Mouse (Mus musculus) forebrain, embryonic 16.5 days (tissue): Measurements from ENCODE around the gene Kdm2b. TPM values are rescaled to one million over a fixed set of nuclear protein-coding genes. Genes with fewer than 3 reads are reported as not detected.

Experiments used
- ATAC-seq: fragments of 200-750 bp; cut with Nextera tagmentation; 2 replicates; pipeline ENCODE4 v1.8.0; 2017; ENCODE audit warnings: mild to moderate bottlenecking, moderate library complexity
- H3K27ac ChIP-seq: fragments of 300-500 bp; sonication (generic); 2 replicates; pipeline ENCODE4 v1.5.1; 2014; ENCODE audit warnings: low read length, control low read depth
- H3K27me3 ChIP-seq: fragments of 300-500 bp; sonication (generic); replicated peaks from 2 replicates; pipeline ENCODE4 v1.6.1; 2014; ENCODE audit warnings: low read length; ENCODE audit not compliant: control insufficient read depth, insufficient read depth
- H3K36me3 ChIP-seq: fragments of 300-500 bp; sonication (generic); 2 replicates; pipeline ENCODE4 v1.6.1; 2014; ENCODE audit not compliant: control insufficient read depth, insufficient read depth
- H3K4me1 ChIP-seq: fragments of 300-500 bp; sonication (generic); replicated peaks from 2 replicates; pipeline ENCODE4 v1.6.1; 2014; ENCODE audit warnings: low read length; ENCODE audit not compliant: control insufficient read depth, insufficient read depth
- H3K4me2 ChIP-seq: fragments of 300-500 bp; sonication (generic); 2 replicates; pipeline ENCODE4 v1.6.1; 2014; ENCODE audit warnings: mild to moderate bottlenecking, low read length, control low read depth
- H3K4me3 ChIP-seq: fragments of 300-500 bp; sonication (generic); replicated peaks from 2 replicates; pipeline ENCODE4 v1.5.1; 2014; ENCODE audit warnings: mild to moderate bottlenecking, low read length, control low read depth
- H3K9ac ChIP-seq: fragments of 300-500 bp; sonication (generic); replicated peaks from 2 replicates; pipeline ENCODE4 v1.6.1; 2014; ENCODE audit warnings: low read depth, low read length, control low read depth
- H3K9me3 ChIP-seq: fragments of 300-500 bp; sonication (generic); 2 replicates; pipeline ENCODE4 v1.6.1; 2016; ENCODE audit warnings: low read length; ENCODE audit not compliant: control insufficient read depth
- WGBS: fragments of 180-500 bp; shearing (Covaris S2); extraction: QIAGEN DNeasy Blood & Tissue Kit; methylation state at CpG from one replicate; pipeline ENCODE4 v1.1.7; 2014; 5-methylcytosine and 5-hydroxymethylcytosine counted together
- polyA plus RNA-seq: library from polyadenylated mRNA; unstranded; fragments of >200 nt; fragmentation: Nextera tagmentation; extraction: Ambion mirVana; gene quantifications from 2 replicates; pipeline ENCODE4 v1.2.1, GENCODE M21; 2015

Kdm2b gene
- 157 and 166 TPM in 2 replicates for polyA plus RNA-seq

DNA sequence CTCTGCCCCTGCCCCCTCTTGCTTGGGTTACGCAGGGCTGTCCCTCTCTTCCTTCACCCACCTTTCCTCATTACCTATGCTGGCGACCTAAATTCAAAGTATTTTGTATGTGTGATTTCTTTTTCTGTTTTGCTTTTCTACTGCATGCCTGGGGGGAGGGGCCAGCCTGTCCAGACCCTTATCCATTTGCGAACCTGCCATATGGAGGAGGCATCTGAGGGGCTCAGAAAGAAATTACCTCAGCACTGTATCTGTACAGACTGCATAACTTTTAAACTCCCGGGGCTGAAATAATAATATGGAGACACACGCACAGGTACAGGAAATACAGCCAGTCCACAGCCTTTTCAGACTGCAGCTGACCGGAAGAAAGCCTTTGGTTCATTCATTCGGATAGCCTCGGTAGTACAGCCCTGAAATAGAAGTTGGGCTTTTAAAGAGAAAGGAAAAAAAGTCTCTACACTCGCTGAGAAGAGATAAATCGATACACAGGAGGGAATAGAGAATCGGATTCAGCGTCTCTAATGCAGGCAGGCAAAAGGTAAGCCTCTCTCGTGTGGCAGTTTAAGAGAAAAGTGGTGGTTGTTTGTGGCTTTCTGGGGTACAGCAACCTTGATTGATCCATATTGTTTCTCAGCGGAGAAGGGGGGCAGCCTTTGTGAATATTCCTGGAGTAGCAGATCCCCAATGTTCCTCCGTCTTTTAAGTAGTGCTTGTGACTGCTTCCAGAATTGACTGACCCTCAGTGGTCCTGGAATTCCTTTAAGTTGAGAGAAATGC lies at the start of gene Kdm2b:
Kdm2b (minus strand) TSS at position 273 of the 780 bp plus-strand sequence.
- Histone ChIP-seq H3K27me3 (no peaks in the 10 kb centered on the region), H3K9ac (peak within 1 kb of the TSS; percentile 82), H3K9me3 (no peaks in the 10 kb centered on the region), H3K27ac (peak within 1 kb of the TSS; percentile 96), H3K4me2 (peak within 1 kb of the TSS; percentile 95), H3K36me3 (no peaks in the 10 kb centered on the region), H3K4me3 (peak within 1 kb of the TSS; percentile 72), H3K4me1 (peaks cover 60% of the 10 kb centered on the region)
- peak; percentile 64 for ATAC-seq
- 4% methylated on average over 15 of the region's 15 CpGs for WGBS

DNA sequence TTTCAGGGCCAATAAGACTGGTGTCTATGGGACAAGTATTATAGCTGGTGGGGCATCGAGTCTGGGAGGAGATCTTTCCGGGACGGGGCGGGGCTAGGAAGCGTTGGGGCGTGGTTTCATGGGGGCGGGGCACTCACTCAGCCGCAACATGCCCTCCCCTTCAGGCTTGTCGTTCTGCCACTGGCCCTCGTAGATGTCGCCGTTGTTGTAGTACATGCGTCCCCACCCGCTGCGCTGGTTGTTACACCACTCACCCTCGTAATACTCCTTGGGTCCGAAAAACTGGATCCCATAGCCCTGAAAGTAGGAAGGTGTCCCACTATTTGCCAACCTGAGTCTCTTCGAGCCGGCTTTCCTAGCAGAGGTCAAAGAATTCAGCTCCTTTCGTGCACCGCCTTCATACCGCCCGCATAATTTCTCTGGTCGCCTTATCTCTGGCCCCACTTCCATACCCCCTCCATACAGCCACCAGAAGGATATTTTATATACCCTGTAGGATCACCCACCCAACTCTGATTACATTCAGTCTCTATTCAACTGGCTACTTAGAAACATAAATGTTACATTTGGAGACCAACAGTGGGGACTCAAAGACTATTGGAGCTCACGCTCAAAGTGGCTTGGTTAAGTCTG lies 49.6 kb upstream of the Kdm2b start:
- H3K9me3 ChIP-seq, result no peaks in the 10 kb centered on the region
- no peak for ATAC-seq
- H3K27me3 ChIP-seq, result no peaks in the 10 kb centered on the region
- no peak overlapping the region for H3K27ac ChIP-seq
- peak overlapping the region; percentile 49 for H3K4me2 ChIP-seq
- 0 out of 2 replicates have a peak overlapping the region, but pooled peaks have one; percentile 33 for H3K9ac ChIP-seq
- peaks cover 9% of the 10 kb centered on the region for H3K4me1 ChIP-seq
- H3K4me3 ChIP-seq, result peak overlapping the region; percentile 22
- no peaks in the 10 kb centered on the region for H3K36me3 ChIP-seq
- WGBS, result 3% methylated on average over 25 of the region's 25 CpGs

DNA sequence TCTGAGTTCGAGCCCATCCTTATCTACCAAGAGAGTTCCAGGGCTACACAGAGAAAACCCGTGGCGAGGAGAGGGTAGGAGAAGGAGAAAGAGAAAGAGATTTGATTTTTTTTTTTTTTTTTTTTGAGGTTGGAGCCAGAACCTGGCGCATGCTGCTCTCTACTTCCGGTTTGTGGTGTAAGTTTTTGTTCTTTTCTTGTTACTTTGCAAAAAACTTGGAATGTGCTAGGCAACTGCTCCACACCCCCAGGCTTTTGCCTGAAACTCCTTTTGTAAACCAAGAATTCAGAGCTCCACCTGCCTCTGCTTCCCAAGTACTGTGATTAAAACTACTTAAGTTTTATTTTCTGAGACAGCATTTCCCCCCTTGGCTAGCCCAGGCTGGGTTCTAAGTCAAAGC lies 48.5 kb upstream of the Kdm2b start:
- 84% methylated on average over 5 of the region's 5 CpGs for WGBS

DNA sequence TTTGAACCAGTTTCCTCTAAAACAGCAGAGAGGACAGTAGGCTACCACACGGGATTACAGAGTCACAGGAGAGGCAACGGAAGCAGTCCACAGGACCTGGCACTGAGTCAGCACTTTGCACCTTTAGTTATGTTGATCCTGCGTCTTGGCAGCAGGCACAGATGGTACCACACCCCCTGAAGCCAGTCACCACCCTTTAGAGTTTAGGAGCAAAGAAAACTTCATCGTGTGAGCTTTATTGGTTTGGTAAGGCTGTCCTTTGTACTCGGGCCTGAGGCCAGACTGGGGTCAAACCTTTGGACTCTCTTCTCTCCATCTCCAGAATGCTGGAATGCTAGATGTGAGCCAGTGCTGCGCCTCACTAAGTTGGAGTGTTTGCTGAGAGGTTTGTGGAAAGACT lies 45.9 kb upstream of the Kdm2b start:
- Histone ChIP-seq H3K4me3 (no peak overlapping the region), H3K4me2 (no peak overlapping the region), H3K9ac (no peak overlapping the region), H3K27ac (no peak overlapping the region), H3K4me1 (peaks cover 9% of the 10 kb centered on the region), H3K36me3 (no peaks in the 10 kb centered on the region), H3K9me3 (no peaks in the 10 kb centered on the region), H3K27me3 (no peaks in the 10 kb centered on the region)
- ATAC-seq, result no peak
- WGBS, result 36% methylated on average over 6 of the region's 6 CpGs

More for the DNA sequence above, 48.5 kb upstream of the Kdm2b start:
- Histone ChIP-seq H3K9me3 (no peaks in the 10 kb centered on the region), H3K4me3 (no peak overlapping the region), H3K9ac (no peak overlapping the region), H3K36me3 (no peaks in the 10 kb centered on the region), H3K27ac (no peak overlapping the region), H3K4me2 (no peak overlapping the region), H3K27me3 (no peaks in the 10 kb centered on the region), H3K4me1 (peaks cover 9% of the 10 kb centered on the region)
- ATAC-seq, result no peak

DNA sequence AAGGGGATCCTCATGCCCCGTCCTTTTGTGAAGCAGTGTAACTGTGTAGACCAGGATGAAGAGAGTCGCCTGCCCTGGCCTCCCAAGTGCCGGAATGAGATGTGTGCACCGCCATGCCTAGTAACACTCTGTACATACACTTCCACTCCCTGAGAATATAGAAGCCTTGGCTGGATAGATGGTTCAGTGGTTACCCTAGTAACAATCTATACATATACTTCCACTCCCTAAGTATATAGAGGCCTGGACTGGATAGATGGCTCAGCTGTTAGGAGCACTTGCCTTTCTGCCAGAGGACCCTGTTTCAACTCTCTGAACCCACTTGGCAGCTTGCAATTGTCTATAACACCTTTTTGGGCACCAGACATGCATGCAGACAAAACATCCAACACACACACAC lies 45.5 kb upstream of the Kdm2b start:
- no peak overlapping the region for H3K4me2 ChIP-seq
- no peak overlapping the region for H3K9ac ChIP-seq
- H3K4me1 ChIP-seq, result peaks cover 9% of the 10 kb centered on the region
- no peak for ATAC-seq
- WGBS, result 88% methylated on average over 4 of the region's 4 CpGs
- H3K9me3 ChIP-seq, result no peaks in the 10 kb centered on the region
- no peaks in the 10 kb centered on the region for H3K27me3 ChIP-seq
- H3K36me3 ChIP-seq, result no peaks in the 10 kb centered on the region
- H3K27ac ChIP-seq, result no peak overlapping the region
- H3K4me3 ChIP-seq, result no peak overlapping the region

DNA sequence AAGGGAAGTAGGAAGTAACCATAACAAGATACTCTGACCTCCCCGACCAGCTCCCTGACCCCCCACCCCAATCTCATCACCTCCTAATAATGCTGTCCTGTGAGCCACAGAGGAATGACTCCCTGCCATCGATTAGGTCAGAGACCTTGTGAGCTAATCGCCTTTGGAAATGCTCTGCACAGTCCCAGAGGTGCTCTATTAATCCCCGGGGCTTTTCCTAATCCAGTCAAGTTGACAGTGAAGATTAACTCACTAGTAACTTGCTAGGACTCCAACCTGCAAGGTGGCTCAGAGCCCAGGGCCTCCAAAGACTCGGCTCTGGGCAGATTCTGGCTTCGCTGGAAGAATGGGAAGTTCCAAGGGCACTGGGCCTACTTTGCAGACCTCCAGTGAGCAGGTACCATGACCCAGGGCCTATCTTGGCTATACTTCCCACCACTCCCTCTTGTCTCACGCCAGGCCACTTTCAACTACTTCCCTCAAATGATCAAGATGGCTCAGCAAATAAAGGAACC lies 44.1 kb upstream of the Kdm2b start:
- ATAC-seq, result no peak
- no peak overlapping the region for H3K4me3 ChIP-seq
- peaks cover 4% of the 10 kb centered on the region; the same call in 1 of the 2 replicates for H3K4me1 ChIP-seq
- WGBS, result 76% methylated on average over 7 of the region's 7 CpGs
- H3K27me3 ChIP-seq, result no peaks in the 10 kb centered on the region
- H3K9ac ChIP-seq, result no peak overlapping the region
- no peak overlapping the region for H3K27ac ChIP-seq
- peaks cover 3% of the 10 kb centered on the region; the same call in 1 of the 2 replicates for H3K36me3 ChIP-seq
- H3K9me3 ChIP-seq, result no peaks in the 10 kb centered on the region
- no peak overlapping the region for H3K4me2 ChIP-seq

DNA sequence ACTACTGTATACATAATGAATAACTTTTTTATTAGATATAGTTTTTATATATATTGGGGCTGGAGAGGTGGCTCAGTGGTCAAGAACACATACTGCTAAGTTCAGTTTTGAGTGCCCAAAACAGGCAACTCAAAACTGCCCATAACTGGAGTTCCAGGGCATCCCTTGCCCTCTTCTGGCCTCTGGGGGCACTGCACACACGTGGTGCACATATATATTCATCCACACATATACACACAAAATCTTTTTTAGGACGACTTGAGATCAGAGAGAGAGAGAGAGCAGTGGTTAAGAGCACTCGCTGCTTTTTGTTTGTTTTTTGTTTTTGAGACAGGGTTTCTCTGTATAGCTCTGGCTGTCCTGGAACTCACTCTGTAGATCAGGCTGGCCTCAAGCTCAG lies 41.7 kb upstream of the Kdm2b start:
- no peak overlapping the region for H3K27ac ChIP-seq
- WGBS, result 93% methylated on average over 3 of the region's 3 CpGs

DNA sequence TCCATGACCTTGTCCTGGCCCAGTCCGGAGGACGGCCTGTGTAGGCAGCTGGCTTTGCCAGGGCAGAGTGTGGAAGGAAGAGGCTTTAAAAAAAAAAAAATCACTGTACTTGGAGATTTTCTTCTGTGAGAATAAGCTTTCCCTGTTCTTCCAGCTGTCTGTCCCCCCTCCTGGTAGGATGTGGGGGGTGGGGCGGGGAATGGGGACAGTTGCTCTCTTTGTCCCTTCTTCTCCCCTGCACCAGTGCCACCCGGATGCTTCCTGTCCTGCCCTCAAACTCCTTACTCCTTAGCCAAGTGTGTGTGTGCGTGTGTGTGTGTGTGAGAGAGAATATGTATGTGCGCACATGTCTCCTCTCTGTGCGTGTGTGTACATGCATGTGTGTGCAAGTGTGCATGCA lies 40.1 kb upstream of the Kdm2b start:
- Histone ChIP-seq H3K36me3 (peaks cover 3% of the 10 kb centered on the region; the same call in 1 of the 2 replicates), H3K4me1 (0 out of 2 replicates have a peak, but pooled peaks cover 2% of the 10 kb centered on the region), H3K27me3 (no peaks in the 10 kb centered on the region), H3K9me3 (no peaks in the 10 kb centered on the region), H3K4me2 (no peak overlapping the region), H3K9ac (no peak overlapping the region), H3K4me3 (no peak overlapping the region), H3K27ac (no peak overlapping the region)
- 91% methylated on average over 7 of the region's 7 CpGs for WGBS
- ATAC-seq, result no peak

More for the DNA sequence above, 41.7 kb upstream of the Kdm2b start:
- Histone ChIP-seq H3K36me3 (peaks cover 3% of the 10 kb centered on the region; the same call in 1 of the 2 replicates), H3K27me3 (no peaks in the 10 kb centered on the region), H3K9ac (no peak overlapping the region), H3K9me3 (no peaks in the 10 kb centered on the region), H3K4me1 (peaks cover 6% of the 10 kb centered on the region; the same call in 1 of the 2 replicates), H3K4me2 (no peak overlapping the region), H3K4me3 (no peak overlapping the region)
- ATAC-seq, result no peak

DNA sequence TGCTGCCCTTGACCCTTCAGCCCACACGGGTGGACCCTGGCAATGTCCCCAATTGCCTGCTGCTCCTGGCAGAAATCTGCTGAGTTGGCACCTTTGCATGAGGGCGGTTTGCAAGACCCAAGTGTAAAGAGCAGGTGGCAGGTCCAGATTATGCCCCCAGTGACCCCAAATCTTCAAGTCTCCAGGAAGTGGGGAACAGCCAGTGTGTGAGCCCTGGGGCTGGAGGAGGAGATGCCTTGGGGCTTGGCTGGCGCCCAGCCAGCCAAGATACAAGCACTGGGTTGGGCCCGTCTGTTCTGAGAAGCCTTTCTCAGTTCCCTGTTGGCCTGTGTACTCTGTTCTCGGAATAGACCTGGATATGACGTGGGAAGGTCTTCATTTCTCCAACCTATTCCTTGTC lies 37.8 kb upstream of the Kdm2b start:
- Histone ChIP-seq H3K9me3 (no peaks in the 10 kb centered on the region), H3K4me2 (no peak overlapping the region), H3K4me1 (0 out of 2 replicates have a peak, but pooled peaks cover 2% of the 10 kb centered on the region), H3K27me3 (no peaks in the 10 kb centered on the region), H3K9ac (no peak overlapping the region), H3K27ac (no peak overlapping the region), H3K4me3 (no peak overlapping the region), H3K36me3 (peaks cover 3% of the 10 kb centered on the region; the same call in 1 of the 2 replicates)
- no peak for ATAC-seq
- WGBS, result 65% methylated on average over 6 of the region's 6 CpGs
